Mouse (Mus musculus) lung, embryonic 16.5 days (tissue): ENCODE results near the gene Secisbp2. TPM values are rescaled to one million over a fixed set of nuclear protein-coding genes. Genes with fewer than 3 reads are reported as not detected.
"Not testable (repeated sequence)": the region's sequence is repeated elsewhere in the genome, so short reads cannot be mapped to it uniquely, and the experiment has no call there.

Source experiments
- ATAC-seq: fragments of 200-750 bp; cut with Nextera tagmentation; 2 replicates; pipeline ENCODE4 v1.8.0; 2017; ENCODE audit warnings: low read depth, mild to moderate bottlenecking, moderate library complexity
- H3K27ac ChIP-seq: fragments of 300-500 bp; sonication (generic); 2 replicates; pipeline ENCODE4 v1.5.1; 2014; ENCODE audit warnings: mild to moderate bottlenecking, control low read depth, low read length
- H3K27me3 ChIP-seq: fragments of 300-500 bp; sonication (generic); 2 replicates; pipeline ENCODE4 v1.6.1; 2014; ENCODE audit warnings: low read depth, low read length, mixed read lengths; ENCODE audit not compliant: control insufficient read depth, insufficient read depth
- H3K36me3 ChIP-seq: fragments of 300-500 bp; sonication (generic); 2 replicates; pipeline ENCODE4 v1.6.1; 2014; ENCODE audit warnings: low read length; ENCODE audit not compliant: control insufficient read depth, insufficient read depth
- H3K4me1 ChIP-seq: fragments of 300-500 bp; sonication (generic); replicated peaks from 2 replicates; pipeline ENCODE4 v1.6.1; 2014; ENCODE audit warnings: low read length, mixed read lengths; ENCODE audit not compliant: control insufficient read depth, insufficient read depth
- H3K4me2 ChIP-seq: fragments of 300-500 bp; sonication (generic); 2 replicates; pipeline ENCODE4 v1.6.1; 2014; ENCODE audit warnings: low read depth, low read length, control low read depth
- H3K4me3 ChIP-seq: fragments of 300-500 bp; sonication (generic); 2 replicates; pipeline ENCODE4 v1.5.1; 2014; ENCODE audit warnings: mild to moderate bottlenecking, low read length, control low read depth
- H3K9ac ChIP-seq: fragments of 300-500 bp; sonication (generic); 2 replicates; pipeline ENCODE4 v1.6.1; 2014; ENCODE audit warnings: low read length, control low read depth
- H3K9me3 ChIP-seq: fragments of 300-500 bp; sonication (generic); 2 replicates; pipeline ENCODE4 v1.6.1; 2016; ENCODE audit warnings: low read length; ENCODE audit not compliant: control insufficient read depth
- WGBS: fragments of 180-500 bp; shearing (Covaris S2); extraction: QIAGEN DNeasy Blood & Tissue Kit; methylation state at CpG from one replicate; pipeline ENCODE4 v1.1.7; 2014; 5-methylcytosine and 5-hydroxymethylcytosine counted together
- polyA plus RNA-seq: library from polyadenylated mRNA; unstranded; fragments of >200 nt; fragmentation: Nextera tagmentation; extraction: Ambion mirVana; gene quantifications from 2 replicates; pipeline ENCODE4 v1.2.1, GENCODE M21; 2015

Gene Secisbp2
- polyA plus RNA-seq, 1 experiment from 2014 or later: 28.3 TPM

GRCm38 (mm10) chr13:51648237-51648636 is 3.3 kb upstream of the Secisbp2 start:
- H3K4me1 ChIP-seq: peaks cover 27% of the 10 kb centered on the region
- no peak overlapping the region; the same call in 1 of the 2 replicates for H3K4me3 ChIP-seq
- ATAC-seq: no peak
- no peak overlapping the region for H3K4me2 ChIP-seq
- H3K36me3 ChIP-seq: no peaks in the 10 kb centered on the region
- no peaks in the 10 kb centered on the region for H3K27me3 ChIP-seq
- no peak overlapping the region for H3K27ac ChIP-seq
- no peak overlapping the region for H3K9ac ChIP-seq
- no peaks in the 10 kb centered on the region for H3K9me3 ChIP-seq
- WGBS: 84% methylated on average over 4 of the region's 4 CpGs

DNA sequence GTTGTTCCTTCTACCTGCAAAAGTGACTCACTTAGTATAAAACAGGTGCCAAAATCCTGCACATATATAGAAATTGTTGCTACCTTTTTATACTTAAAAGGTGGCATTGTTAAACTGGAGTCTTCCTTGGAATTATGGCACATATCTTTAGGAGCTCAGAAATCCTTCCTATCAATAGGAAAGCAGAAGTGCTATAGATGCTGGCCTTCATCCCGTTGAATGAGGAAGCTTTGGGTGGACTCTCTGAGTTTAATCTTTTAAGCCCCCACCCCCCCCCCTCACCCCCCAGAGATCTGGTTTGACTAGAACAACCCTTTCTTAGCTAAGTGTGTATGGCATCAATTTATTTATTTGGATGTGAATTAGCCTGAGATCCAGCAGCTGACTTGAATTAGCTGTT is 1.8 kb upstream of the Secisbp2 start:
- Histone ChIP-seq H3K4me2 (no peak overlapping the region), H3K27me3 (no peaks in the 10 kb centered on the region), H3K36me3 (peaks cover 4% of the 10 kb centered on the region), H3K4me1 (peaks cover 24% of the 10 kb centered on the region), H3K9me3 (no peaks in the 10 kb centered on the region), H3K9ac (no peak overlapping the region), H3K27ac (no peak overlapping the region), H3K4me3 (no peak overlapping the region)
- no peak for ATAC-seq
- 83% methylated on average over 1 of the region's 1 CpGs for WGBS

GRCm38 (mm10) chr13:51653159-51653558 is 1.7 kb downstream of the Secisbp2 start:
- Histone ChIP-seq H3K27ac (no peak overlapping the region), H3K36me3 (peaks cover 27% of the 10 kb centered on the region), H3K9ac (no peak overlapping the region), H3K4me1 (peaks cover 8% of the 10 kb centered on the region), H3K4me3 (no peak overlapping the region), H3K9me3 (no peaks in the 10 kb centered on the region), H3K27me3 (no peaks in the 10 kb centered on the region), H3K4me2 (no peak overlapping the region)
- no peak for ATAC-seq
- WGBS: 94% methylated on average over 6 of the region's 6 CpGs

DNA sequence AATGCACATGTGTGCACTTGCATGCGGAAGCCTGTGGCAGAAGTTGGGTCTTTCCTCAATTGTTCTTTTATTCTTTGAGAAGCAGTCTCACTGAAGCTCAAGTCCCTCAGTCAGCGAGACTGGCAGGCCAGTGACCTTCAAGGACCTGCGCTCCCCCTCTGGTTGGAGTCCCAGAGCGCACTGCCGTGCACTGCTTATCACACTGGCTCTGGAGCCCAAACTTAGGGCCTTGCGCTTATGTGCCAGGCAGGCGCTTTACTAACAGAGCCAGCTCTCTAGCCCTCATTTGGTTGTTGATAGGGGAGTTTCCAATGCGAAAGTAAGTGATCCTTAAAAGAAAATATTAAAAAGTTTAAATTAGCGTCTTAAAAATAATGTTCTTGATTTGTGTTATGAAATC is 2.5 kb downstream of the Secisbp2 start:
- Histone ChIP-seq H3K9ac (no peak overlapping the region), H3K4me3 (no peak overlapping the region), H3K9me3 (no peaks in the 10 kb centered on the region), H3K27ac (no peak overlapping the region), H3K36me3 (peaks cover 34% of the 10 kb centered on the region), H3K27me3 (no peaks in the 10 kb centered on the region), H3K4me1 (0 out of 2 replicates have a peak, but pooled peaks cover 2% of the 10 kb centered on the region), H3K4me2 (no peak overlapping the region)
- 89% methylated on average over 9 of the region's 9 CpGs for WGBS
- no peak for ATAC-seq

DNA sequence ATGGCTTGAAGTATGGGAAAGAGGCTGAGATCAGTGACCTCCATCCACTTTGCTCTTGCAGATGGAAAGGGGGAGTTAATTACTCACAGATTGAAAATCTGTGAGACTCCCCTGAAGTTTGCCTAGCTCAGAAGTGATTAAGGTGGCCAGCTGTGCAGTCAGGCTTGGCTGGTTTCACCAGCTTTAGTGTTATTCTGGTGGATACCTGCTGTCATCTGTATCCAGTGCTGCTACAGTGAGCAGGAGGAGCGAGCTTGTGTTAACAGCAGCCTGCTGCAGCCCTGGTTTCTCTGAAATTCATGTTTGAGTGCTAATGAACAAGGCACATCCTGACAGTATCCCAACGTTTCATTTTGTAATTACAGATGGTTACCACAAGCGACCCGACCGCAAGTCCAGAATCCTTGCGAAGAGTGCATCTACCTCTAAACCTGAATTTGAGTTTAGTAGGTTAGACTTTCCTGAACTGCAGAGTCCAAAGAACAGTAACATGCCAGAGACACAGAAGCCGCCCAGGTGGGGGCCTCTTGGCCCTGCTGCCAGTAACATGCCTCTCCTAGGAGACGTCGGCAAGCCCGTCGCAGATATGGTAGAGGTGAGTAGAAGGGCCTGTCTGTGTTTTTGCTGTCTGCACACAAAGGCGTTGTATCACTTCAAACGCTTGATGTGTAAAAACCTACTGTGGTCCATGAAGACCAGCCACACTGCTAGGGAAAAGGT is 5.2 kb downstream of the Secisbp2 start:
- no peak overlapping the region for H3K4me2 ChIP-seq
- 92% methylated on average over 13 of the region's 13 CpGs for WGBS
- H3K4me1 ChIP-seq: no peaks in the 10 kb centered on the region
- no peak overlapping the region for H3K4me3 ChIP-seq
- no peaks in the 10 kb centered on the region for H3K9me3 ChIP-seq
- no peak for ATAC-seq
- no peak overlapping the region for H3K9ac ChIP-seq
- peaks cover 46% of the 10 kb centered on the region for H3K36me3 ChIP-seq
- H3K27ac ChIP-seq: no peak overlapping the region
- H3K27me3 ChIP-seq: no peaks in the 10 kb centered on the region

- 84% methylated on average over 3 of the region's 3 CpGs for WGBS
- ATAC-seq: no peak
- peaks cover 60% of the 10 kb centered on the region for H3K36me3 ChIP-seq
Observed at GRCm38 (mm10) chr13:51658094-51658493, 6.6 kb downstream of the Secisbp2 start.

GRCm38 (mm10) chr13:51659573-51659972 is 8.1 kb downstream of the Secisbp2 start:
- Histone ChIP-seq H3K27ac (no peak overlapping the region), H3K36me3 (peaks cover 63% of the 10 kb centered on the region), H3K4me2 (no peak overlapping the region), H3K9ac (no peak overlapping the region), H3K9me3 (no peaks in the 10 kb centered on the region), H3K27me3 (no peaks in the 10 kb centered on the region), H3K4me3 (no peak overlapping the region), H3K4me1 (no peaks in the 10 kb centered on the region)
- 95% methylated on average over 7 of the region's 7 CpGs for WGBS
- ATAC-seq: no peak

More at GRCm38 (mm10) chr13:51658094-51658493, 6.6 kb downstream of the Secisbp2 start:
- Histone ChIP-seq H3K4me1 (no peaks in the 10 kb centered on the region), H3K27ac (no peak overlapping the region), H3K27me3 (no peaks in the 10 kb centered on the region), H3K9ac (no peak overlapping the region), H3K4me3 (no peak overlapping the region), H3K4me2 (no peak overlapping the region), H3K9me3 (no peaks in the 10 kb centered on the region)

GRCm38 (mm10) chr13:51663561-51663960 is 12.1 kb downstream of the Secisbp2 start:
- Histone ChIP-seq H3K36me3 (peaks cover 48% of the 10 kb centered on the region), H3K9ac (no peak overlapping the region), H3K4me2 (no peak overlapping the region), H3K9me3 (no peaks in the 10 kb centered on the region), H3K4me3 (no peak overlapping the region), H3K27me3 (no peaks in the 10 kb centered on the region), H3K27ac (no peak overlapping the region), H3K4me1 (no peaks in the 10 kb centered on the region)
- WGBS: 83% methylated on average over 2 of the region's 2 CpGs
- no peak for ATAC-seq

- H3K9me3 ChIP-seq, H3K27me3 ChIP-seq, ATAC-seq, H3K4me3 ChIP-seq, H3K4me1 ChIP-seq, H3K9ac ChIP-seq, H3K4me2 ChIP-seq, H3K27ac ChIP-seq: not testable (repeated sequence)
- H3K36me3 ChIP-seq: peaks cover 34% of the 10 kb centered on the region
- 91% methylated on average over 12 of the region's 12 CpGs for WGBS
Observed at GRCm38 (mm10) chr13:51668195-51668594, 16.7 kb downstream of the Secisbp2 start.
